In genomic region chr1:36589486-36589885, GRCm38 (mm10) we compare ENCODE assay signal across 8 mouse cellular contexts. TPM values are rescaled to one million over a fixed set of nuclear protein-coding genes. Genes with fewer than 3 reads are reported as not detected.
DNase-seq lines count a peak whose midpoint lies in the region; ATAC-seq lines count a peak whose summit lies in the region.

No protein-coding gene starts in this region.

- ATAC-seq in hindbrain, embryonic 12.5 days (ENCODE audit: low FRiP score), result no peak
- ATAC-seq in hindbrain, embryonic 14.5 days (ENCODE audit: low FRiP score), result no peak

- WGBS in hindbrain, embryonic 12.5 days, result 43% methylated on average over 6 of the region's 6 CpGs
- WGBS in hindbrain, embryonic 14.5 days, result 41% methylated on average over 6 of the region's 6 CpGs

- 0 out of 2 replicates have a peak overlapping the region, but pooled peaks have one; percentile 13 for H3K27ac ChIP-seq in hindbrain, embryonic 12.5 days
- no peak overlapping the region for H3K27ac ChIP-seq in hindbrain, embryonic 14.5 days

- H3K4me3 ChIP-seq in hindbrain, embryonic 12.5 days, result no peak overlapping the region
- no peak overlapping the region for H3K4me3 ChIP-seq in hindbrain, embryonic 14.5 days (replicated peaks; ENCODE audit: low read length)

- H3K27me3 ChIP-seq in hindbrain, embryonic 12.5 days, result no peaks in the 10 kb centered on the region; the same call in 1 of the 2 replicates
- H3K27me3 ChIP-seq in hindbrain, embryonic 14.5 days (ENCODE audit: control insufficient read depth, insufficient read depth, low read length), result no peaks in the 10 kb centered on the region; the same call in 1 of the 2 replicates

- H3K36me3 ChIP-seq in hindbrain, embryonic 12.5 days, result no peaks in the 10 kb centered on the region
- H3K36me3 ChIP-seq in hindbrain, embryonic 14.5 days (replicated peaks; ENCODE audit: control insufficient read depth, insufficient read depth), result no peaks in the 10 kb centered on the region

- no peak overlapping the region for H3K9ac ChIP-seq in hindbrain, embryonic 12.5 days
- no peak overlapping the region for H3K9ac ChIP-seq in hindbrain, embryonic 14.5 days

- H3K9me3 ChIP-seq in hindbrain, embryonic 12.5 days (replicated peaks), result no peaks in the 10 kb centered on the region
- H3K9me3 ChIP-seq in hindbrain, embryonic 14.5 days (ENCODE audit: control insufficient read depth, low read length), result no peaks in the 10 kb centered on the region

- no peak overlapping the region for H3K4me2 ChIP-seq in hindbrain, embryonic 12.5 days (replicated peaks)
- H3K4me2 ChIP-seq in hindbrain, embryonic 14.5 days (replicated peaks), result no peak overlapping the region

- DNase-seq in hindbrain, embryonic 14.5 days (ENCODE audit: low spot score), result no peak
- DNase-seq in cerebellum, adult 11-12 months, result peak; percentile 64
- peak; percentile 86 for DNase-seq in heart, adult 8-10 months (ENCODE audit: low spot score)
- DNase-seq in kidney, adult 8-10 months, result peak; percentile 50 to 52
- DNase-seq in skeletal muscle tissue, adult 2 months (ENCODE audit: low read depth, low spot score), result peak; percentile 75
- no peak for DNase-seq in urinary bladder, postnatal 25 days (ENCODE audit: low spot score)
- no peak for DNase-seq in urinary bladder, adult 2 months (ENCODE audit: low spot score)

- peaks cover 24% of the 10 kb centered on the region for H3K4me1 ChIP-seq in hindbrain, embryonic 12.5 days
- H3K4me1 ChIP-seq in hindbrain, embryonic 14.5 days (replicated peaks; ENCODE audit: control insufficient read depth, insufficient read depth, low read length), result peaks cover 21% of the 10 kb centered on the region

RNA-seq across cellular contexts. Expression of gene Sema4c, which starts 31.3 kb away (rescaled TPM):
- polyA plus RNA-seq in hindbrain, embryonic 12.5 days (2016; fragmentation: Nextera tagmentation; extraction: Ambion mirVana), result 33.4 and 35.6 TPM in 2 replicates
- 3.1 and 3.8 TPM in 2 replicates for polyA plus RNA-seq in hindbrain, embryonic 14.5 days (2014; fragmentation: Nextera tagmentation; extraction: Ambion mirVana)
- total RNA-seq in heart, adult 8-10 months (2022), result 10 to 100 TPM; 10.8 to 13.4 (median 11.2) TPM
- 25.6 and 30.8 TPM in 2 replicates for polyA plus RNA-seq in urinary bladder, adult 2 months (2012; rRNA removed)

RNA-seq across cellular contexts. Expression of gene Ankrd39, which starts 42.2 kb away (rescaled TPM):
- 17.8 and 18.8 TPM in 2 replicates for polyA plus RNA-seq in hindbrain, embryonic 12.5 days (2016; fragmentation: Nextera tagmentation; extraction: Ambion mirVana)
- 23.9 and 26.9 TPM in 2 replicates for polyA plus RNA-seq in hindbrain, embryonic 14.5 days (2014; fragmentation: Nextera tagmentation; extraction: Ambion mirVana)
- total RNA-seq in heart, adult 8-10 months (2022), result 1 to 10 TPM; 5.4 to 8.2 (median 7.1) TPM
- polyA plus RNA-seq in urinary bladder, adult 2 months (2012; rRNA removed), result 19.6 and 26.7 TPM in 2 replicates

RNA-seq across cellular contexts. Expression of gene Gm42417, which starts 50.3 kb away (rescaled TPM):
- polyA plus RNA-seq in hindbrain, embryonic 12.5 days (2016; fragmentation: Nextera tagmentation; extraction: Ambion mirVana), result not detected in 2 replicates
- 0.23 and 1.1 TPM in 2 replicates for polyA plus RNA-seq in hindbrain, embryonic 14.5 days (2014; fragmentation: Nextera tagmentation; extraction: Ambion mirVana)
- 100 to 1,000 TPM; 132 to 332 (median 244) TPM for total RNA-seq in heart, adult 8-10 months (2022)
- polyA plus RNA-seq in urinary bladder, adult 2 months (2012; rRNA removed), result 0.12 and 0.25 TPM in 2 replicates

RNA-seq across cellular contexts. Expression of gene Ankrd23, which starts 52.8 kb away (rescaled TPM):
- polyA plus RNA-seq in hindbrain, embryonic 12.5 days (2016; fragmentation: Nextera tagmentation; extraction: Ambion mirVana), result 14.6 and 18.8 TPM in 2 replicates
- 6.9 and 10.6 TPM in 2 replicates for polyA plus RNA-seq in hindbrain, embryonic 14.5 days (2014; fragmentation: Nextera tagmentation; extraction: Ambion mirVana)
- 100 to 1,000 TPM; 251 to 540 (median 405) TPM for total RNA-seq in heart, adult 8-10 months (2022)
- 21.3 and 26.1 TPM in 2 replicates for polyA plus RNA-seq in urinary bladder, adult 2 months (2012; rRNA removed)

Comparison
In these comparisons a context has a peak if more than half of its experiments do, and no peak if none do; other contexts are left out.
1. DNase-seq: peak in cerebellum, adult 11-12 months (single experiment), heart, adult 8-10 months (single experiment), kidney, adult 8-10 months (2 of 2) and skeletal muscle tissue, adult 2 months (single experiment); none in hindbrain, embryonic 14.5 days (single experiment), urinary bladder, postnatal 25 days (single experiment) and urinary bladder, adult 2 months (single experiment).